Mouse (Mus musculus) embryonic facial prominence, embryonic 10.5 days (tissue): ENCODE data around the gene Sipa1l3. TPM values are rescaled to one million over a fixed set of nuclear protein-coding genes. Genes with fewer than 3 reads are reported as not detected.

ENCODE experiments used
- polyA plus RNA-seq: library from polyadenylated mRNA; unstranded; fragments of >200 nt; fragmentation: Nextera tagmentation; extraction: Ambion mirVana; gene quantifications from 2 replicates; pipeline ENCODE4 v1.2.1, GENCODE M21; 2016

The Sipa1l3 gene
- polyA plus RNA-seq, 1 experiment from 2014 or later = 9.2 TPM

Other genes with a start within 250 kb of the Sipa1l3 start
- 75.5 and 79.3 TPM in 2 replicates for gene Spint2, start 236.7 kb downstream of the Sipa1l3 start, polyA plus RNA-seq
- gene Ppp1r14a, start 229.3 kb downstream of the Sipa1l3 start, polyA plus RNA-seq = 29.7 and 30.5 TPM in 2 replicates
- gene Dpf1, start 214.7 kb downstream of the Sipa1l3 start, polyA plus RNA-seq = 24.8 and 28.9 TPM in 2 replicates
- not detected in 2 replicates for gene Catsperg2, start 208.4 kb upstream of the Sipa1l3 start, polyA plus RNA-seq
- 12.4 and 12.6 TPM in 2 replicates for gene Zfp84, start 249.9 kb upstream of the Sipa1l3 start, polyA plus RNA-seq